Mouse (Mus musculus): ENCODE measurements around the gene Cwc27.

Gene Cwc27

GRCm38 (mm10) chr13:104763193-104763592 is 53.7 kb downstream of the Cwc27 start:
- DNase-seq, result no peak

DNA sequence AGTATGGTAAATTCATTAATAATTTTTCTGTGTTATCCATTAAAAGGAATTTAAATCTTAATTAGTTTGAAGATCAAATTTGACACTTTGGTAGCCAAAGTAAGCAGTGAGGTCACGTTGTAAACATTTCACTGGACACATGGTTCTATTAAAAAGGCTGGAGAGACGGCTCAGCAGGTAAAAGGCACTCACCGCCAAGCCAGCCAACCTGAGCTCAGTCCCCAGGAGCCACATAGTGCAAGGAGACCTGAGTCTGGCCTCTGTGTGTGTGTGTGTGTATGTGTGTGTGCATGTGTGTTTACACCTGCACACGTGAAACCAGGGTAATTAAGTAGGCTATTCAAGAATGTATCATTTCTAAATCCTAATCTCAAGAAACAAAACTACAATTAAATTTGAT is 54.5 kb downstream of the Cwc27 start:
- no peak for DNase-seq

GRCm38 (mm10) chr13:104759381-104759780 is 57.6 kb downstream of the Cwc27 start:
- DNase-seq, result no peak

DNA sequence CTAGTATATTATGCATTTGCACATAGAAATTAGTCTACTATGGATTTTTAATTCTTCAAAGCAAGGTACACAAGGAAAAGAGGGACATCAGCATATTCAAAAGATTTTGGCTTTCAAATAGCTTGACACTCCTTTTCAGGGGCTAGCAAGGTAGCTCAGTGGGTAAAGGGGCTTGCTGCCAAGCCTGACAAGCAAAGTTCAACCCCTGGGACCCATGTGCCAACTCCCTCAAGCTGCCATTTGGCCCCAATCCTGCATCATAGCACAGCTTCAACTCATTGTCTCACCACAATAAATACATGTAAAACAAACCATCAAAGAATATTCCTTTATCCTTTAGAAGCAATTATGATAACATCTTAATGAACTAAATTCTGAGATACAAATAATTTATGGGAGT is 69.9 kb downstream of the Cwc27 start:
- DNase-seq, result no peak

DNA sequence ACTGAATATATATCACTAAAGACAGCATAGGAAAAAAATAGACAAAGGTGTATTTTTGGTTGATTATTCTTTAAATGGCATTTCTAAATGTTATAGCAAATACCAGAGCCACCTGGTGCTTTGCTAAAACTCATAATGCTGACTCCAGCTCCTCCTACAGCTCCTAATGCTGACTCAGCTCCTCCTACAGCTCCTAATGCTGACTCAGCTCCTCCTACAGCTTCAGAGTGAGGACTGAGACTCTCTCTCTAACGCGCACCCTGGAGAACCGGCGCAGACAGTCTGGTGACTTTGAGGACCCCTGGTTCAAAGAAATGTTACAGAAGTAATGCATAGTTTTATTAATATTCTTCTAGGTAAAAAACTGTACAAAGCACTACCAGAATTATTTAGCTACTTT is 74.1 kb downstream of the Cwc27 start:
- no peak for DNase-seq

- no peak for DNase-seq
These were observed 87.5 kb downstream of the Cwc27 start for GRCm38 (mm10) chr13:104729261-104730046.

- DNase-seq, result no peak
These were observed 89.3 kb downstream of the Cwc27 start for GRCm38 (mm10) chr13:104727681-104728080.

GRCm38 (mm10) chr13:104720133-104720532 is 96.8 kb downstream of the Cwc27 start:
- no peak for DNase-seq

- DNase-seq, result peak in 1 of 2 experiments; percentile 12
These were observed 122.2 kb downstream of the Cwc27 start for GRCm38 (mm10) chr13:104694612-104695355.

GRCm38 (mm10) chr13:104692710-104693109 is 124.2 kb downstream of the Cwc27 start:
- DNase-seq, result no peak

GRCm38 (mm10) chr13:104685537-104685936 is 131.4 kb downstream of the Cwc27 start:
- DNase-seq, result no peak

- DNase-seq, result no peak
These were observed 132.5 kb downstream of the Cwc27 start for GRCm38 (mm10) chr13:104684361-104685011.

DNA sequence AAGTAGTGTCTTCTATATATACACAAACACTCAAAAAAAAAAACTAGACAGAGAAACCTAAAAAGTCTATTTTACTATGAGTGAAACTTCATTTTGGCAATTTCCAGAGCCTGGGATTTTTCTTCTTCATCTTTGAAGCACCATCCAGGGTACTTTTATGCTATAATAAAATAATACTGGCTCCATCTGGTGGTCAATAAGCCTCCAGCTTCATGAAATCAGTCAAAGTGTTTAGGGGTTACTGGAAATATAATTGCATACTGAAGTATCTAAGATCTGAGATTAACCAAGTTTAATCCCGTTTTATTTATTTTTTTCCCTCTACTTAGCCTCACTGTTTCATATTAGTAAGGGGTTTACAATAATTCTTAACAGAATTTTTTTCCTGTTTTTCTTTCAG is 135.7 kb downstream of the Cwc27 start:
- DNase-seq, result no peak

DNA sequence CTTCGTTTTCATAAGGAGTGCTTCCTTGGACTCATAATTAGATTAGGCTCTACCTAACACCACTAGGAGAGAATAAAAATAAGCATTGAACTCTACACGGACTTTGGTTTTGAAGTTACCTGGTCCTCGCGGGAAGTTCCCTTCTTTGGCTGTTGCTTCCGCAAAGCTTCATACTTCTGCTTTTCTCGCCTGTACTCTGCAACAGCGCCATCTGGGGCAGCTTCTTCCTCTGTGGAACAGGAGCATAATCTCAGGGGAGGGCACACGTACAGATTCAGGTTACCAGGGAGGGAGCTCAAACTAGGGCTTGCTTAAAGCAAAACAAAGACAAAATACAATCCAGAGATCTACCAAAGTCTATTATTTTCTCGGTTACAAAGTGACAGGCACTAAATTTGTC is 155.8 kb downstream of the Cwc27 start:
- DNase-seq, result no peak

DNA sequence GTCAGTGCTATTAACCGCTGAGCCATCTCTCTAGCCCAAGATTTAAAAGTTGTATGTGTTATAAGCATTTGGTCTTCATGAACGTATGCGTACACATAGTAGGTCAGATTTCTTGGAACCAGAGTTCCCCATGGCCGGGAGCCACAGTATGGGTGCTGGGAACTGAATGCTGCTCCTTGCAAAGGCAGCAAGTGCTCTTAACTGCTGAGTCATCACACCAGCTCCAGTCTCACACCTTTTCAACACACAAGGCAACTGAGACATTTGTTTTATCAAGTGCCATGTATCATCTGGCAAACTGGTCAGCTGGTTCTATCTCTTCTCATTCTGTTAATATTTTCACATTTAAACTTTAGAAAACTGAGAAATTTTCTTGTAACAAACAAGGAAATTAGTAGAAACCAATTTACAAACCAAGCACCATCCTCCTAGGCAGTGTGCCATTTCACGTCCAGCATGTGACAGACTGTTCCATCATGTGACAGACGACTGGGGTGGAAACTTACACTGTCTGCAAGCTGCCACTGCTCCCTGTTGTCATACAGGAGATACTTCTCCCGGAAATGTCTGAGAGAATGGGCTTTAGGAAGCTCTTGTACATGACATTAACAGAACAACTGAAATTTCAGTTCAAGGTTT is 156.8 kb downstream of the Cwc27 start:
- DNase-seq, result no peak

- DNase-seq, result no peak
These were observed 160.2 kb downstream of the Cwc27 start for GRCm38 (mm10) chr13:104656666-104657272.

GRCm38 (mm10) chr13:104655137-104655536 is 161.8 kb downstream of the Cwc27 start:
- DNase-seq, result no peak

GRCm38 (mm10) chr13:104651763-104652162 is 165.2 kb downstream of the Cwc27 start:
- DNase-seq, result no peak

DNA sequence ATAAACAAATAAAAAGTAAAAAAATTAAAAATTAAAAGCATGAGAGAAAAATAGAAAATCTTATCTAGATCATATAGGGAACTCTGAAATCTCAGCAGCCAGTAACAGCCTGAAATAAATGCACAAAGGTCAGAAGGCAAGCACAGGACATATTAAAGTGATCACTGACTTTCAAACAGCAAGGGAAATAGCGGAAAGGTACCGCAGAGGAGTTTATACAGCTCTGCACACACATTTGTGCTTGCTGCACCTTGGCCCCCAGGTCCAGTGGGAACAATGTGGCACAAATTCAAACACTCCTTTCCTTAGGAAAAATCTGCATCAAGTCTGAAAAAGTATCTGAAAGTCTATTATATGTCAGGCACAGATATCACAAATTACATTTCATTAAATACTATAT is 166.3 kb downstream of the Cwc27 start:
- no peak for DNase-seq

GRCm38 (mm10) chr13:104650145-104650544 is 166.8 kb downstream of the Cwc27 start:
- no peak for DNase-seq

GRCm38 (mm10) chr13:104645778-104646425 is 171.0 kb downstream of the Cwc27 start:
- DNase-seq, result no peak

GRCm38 (mm10) chr13:104644185-104644584 is 172.8 kb downstream of the Cwc27 start:
- no peak for DNase-seq

All from lung, postnatal 4 days (tissue).